Mouse (Mus musculus): ENCODE measurements around the gene Trim69. TPM values are rescaled to one million over a fixed set of nuclear protein-coding genes. Genes with fewer than 3 reads are reported as not detected.
A peak's percentile ranks its signal among the peaks of the same experiment; 100 is the strongest.

Gene Trim69
- total and polyA plus RNA-seq, 3 experiments: 0.04 TPM; not detected in 2

GRCm38 (mm10) chr2:122132618-122133017 is 27.9 kb upstream of the Trim69 start:
- peaks cover 0 to 26% of the 10 kb centered on the region in 2 experiments; a peak in 2 of 4 replicates for H3K36me3 ChIP-seq (ENCODE audit: control insufficient read depth in 1 of 2, insufficient read depth in 2 of 2, low read length in 2 of 2)
- H3K4me3 ChIP-seq (ENCODE audit: control insufficient read depth in 1 of 2, insufficient read depth in 1 of 2, low read depth in 2 of 2, low read length in 2 of 2): no peak overlapping the region
- no peaks in the 10 kb centered on the region for H3K27me3 ChIP-seq (ENCODE audit: control insufficient read depth in 1 of 2, insufficient read depth in 2 of 2, low read length in 2 of 2)
- no peak overlapping the region for H3K27ac ChIP-seq (ENCODE audit: control insufficient read depth, low read depth, low read length)
- no peaks in the 10 kb centered on the region for H3K79me2 ChIP-seq (ENCODE audit: control insufficient read depth, insufficient read depth, low read length, poor library complexity)
- peaks cover 23 to 28% of the 10 kb centered on the region in 2 experiments for H3K4me1 ChIP-seq (ENCODE audit: control insufficient read depth in 1 of 2, insufficient read depth in 2 of 2, low read length in 2 of 2)
- no peak overlapping the region for H3K9ac ChIP-seq (ENCODE audit: control insufficient read depth, low read depth, low read length, poor library complexity, severe bottlenecking)
- no peaks in the 10 kb centered on the region for H3K9me3 ChIP-seq (replicated peaks; ENCODE audit: insufficient read depth, low read length)
- DNase-seq (ENCODE audit: low read depth, low spot score): peak; percentile 62
- TF ChIP-seq TCF12 (IDR thresholded peaks at IDR 0.05; ENCODE audit: low read depth, low read length) (0 out of 2 replicates have a peak, but pooled peaks have one; percentile 7), TBP (IDR thresholded peaks at IDR 0.05; ENCODE audit: low read depth, low read length) (no peak), ETS1 (IDR thresholded peaks at IDR 0.05; ENCODE audit: low read depth, low read length) (peak; percentile 44; the same call in 1 of the 2 replicates), SIN3A (IDR thresholded peaks at IDR 0.05; ENCODE audit: low read length) (peak; percentile 34; the same call in 1 of the 2 replicates), ELF1 (IDR thresholded peaks at IDR 0.05; ENCODE audit: low read depth, low read length) (peak; percentile 23; the same call in 1 of the 2 replicates), UBTF (IDR thresholded peaks at IDR 0.05; ENCODE audit: borderline replicate concordance, insufficient read depth, low read depth, low read length) (no peak), EP300 (IDR thresholded peaks at IDR 0.05; ENCODE audit: low read depth in 1 of 2, low read length in 2 of 2) (peak in 1 of 2 experiments; percentile 40; a peak in 2 of 4 replicates)

GRCm38 (mm10) chr2:122137839-122138465 is 22.5 kb upstream of the Trim69 start:
- no peak overlapping the region for H3K9ac ChIP-seq (ENCODE audit: control insufficient read depth, low read depth, low read length, poor library complexity, severe bottlenecking)
- TF ChIP-seq BHLHE40 (IDR thresholded peaks at IDR 0.05; ENCODE audit: borderline replicate concordance, low read depth, low read length) (peak; percentile 40; the same call in 1 of the 2 replicates), TCF12 (IDR thresholded peaks at IDR 0.05; ENCODE audit: low read depth, low read length) (peak; percentile 92), USF2 (IDR thresholded peaks at IDR 0.05; ENCODE audit: borderline replicate concordance in 1 of 2, insufficient read depth in 1 of 2, low read depth in 1 of 2, low read length in 2 of 2) (no peak), MEF2A (IDR thresholded peaks at IDR 0.05; ENCODE audit: extremely low read depth, insufficient replicate concordance, low read depth, low read length, poor library complexity, severe bottlenecking) (no peak), ETS1 (IDR thresholded peaks at IDR 0.05; ENCODE audit: low read depth, low read length) (peak; percentile 89), RCOR1 (IDR thresholded peaks at IDR 0.05; ENCODE audit: low read depth, low read length) (peak; percentile 94), MYB (IDR thresholded peaks at IDR 0.05; ENCODE audit: low read depth, low read length) (peak; percentile 68), GATA1 (IDR thresholded peaks at IDR 0.05; ENCODE audit: low read depth, low read length) (peak; percentile 91), MAZ (IDR thresholded peaks at IDR 0.05; ENCODE audit: low read depth, low read length) (no peak), NRF1 (IDR thresholded peaks at IDR 0.05; ENCODE audit: insufficient read depth, low read depth, low read length, poor library complexity, severe bottlenecking) (no peak), CTCF (IDR thresholded peaks at IDR 0.05 in 2 of 3, conservative IDR thresholded peaks at IDR 0.05 in 1 of 3; ENCODE audit: control insufficient read depth in 1 of 3, insufficient read depth in 1 of 3, low read depth in 2 of 3, low read length in 3 of 3, poor library complexity in 1 of 3, severe bottlenecking in 1 of 3) (no peak), RAD21 (IDR thresholded peaks at IDR 0.05; ENCODE audit: low read depth, low read length) (no peak), NELFE (IDR thresholded peaks at IDR 0.05; ENCODE audit: low read depth, low read length) (no peak), CHD1 (IDR thresholded peaks at IDR 0.05; ENCODE audit: low read depth, low read length) (no peak), SIN3A (IDR thresholded peaks at IDR 0.05; ENCODE audit: low read length) (peak; percentile 86), EP300 (IDR thresholded peaks at IDR 0.05; ENCODE audit: low read depth in 1 of 2, low read length in 2 of 2) (peak; percentile 86 to 88), ZC3H11A (IDR thresholded peaks at IDR 0.05; ENCODE audit: low read depth, low read length) (no peak), ZMIZ1 (IDR thresholded peaks at IDR 0.05; ENCODE audit: low read depth, low read length) (no peak), MAFK (IDR thresholded peaks at IDR 0.05; ENCODE audit: borderline replicate concordance, low read depth, low read length) (peak; percentile 45; the same call in 1 of the 2 replicates), USF1 (IDR thresholded peaks at IDR 0.05; ENCODE audit: low read depth, low read length) (peak; percentile 58; the same call in 1 of the 2 replicates), TAL1 (IDR thresholded peaks at IDR 0.05; ENCODE audit: low read length) (peak; percentile 92), ZKSCAN1 (IDR thresholded peaks at IDR 0.05; ENCODE audit: low read depth, low read length) (no peak)
- no peaks in the 10 kb centered on the region for H3K79me2 ChIP-seq (ENCODE audit: control insufficient read depth, insufficient read depth, low read length, poor library complexity)
- no peak overlapping the region for H3K4me3 ChIP-seq (ENCODE audit: control insufficient read depth in 1 of 2, insufficient read depth in 1 of 2, low read depth in 2 of 2, low read length in 2 of 2)
- H3K36me3 ChIP-seq (ENCODE audit: control insufficient read depth in 1 of 2, insufficient read depth in 2 of 2, low read length in 2 of 2): peaks cover 0 to 25% of the 10 kb centered on the region in 2 experiments; a peak in 2 of 4 replicates
- no peaks in the 10 kb centered on the region for H3K27me3 ChIP-seq (ENCODE audit: control insufficient read depth in 1 of 2, insufficient read depth in 2 of 2, low read length in 2 of 2)
- DNase-seq (ENCODE audit: low read depth, low spot score): peak; percentile 87
- H3K27ac ChIP-seq (ENCODE audit: control insufficient read depth, low read depth, low read length): peak overlapping the region; percentile 44
- H3K4me1 ChIP-seq (ENCODE audit: control insufficient read depth in 1 of 2, insufficient read depth in 2 of 2, low read length in 2 of 2): peaks cover 18 to 24% of the 10 kb centered on the region in 2 experiments
- H3K9me3 ChIP-seq (replicated peaks; ENCODE audit: insufficient read depth, low read length): no peaks in the 10 kb centered on the region
